Mouse (Mus musculus): ENCODE results near the gene Gm867. TPM values are rescaled to one million over a fixed set of nuclear protein-coding genes. Genes with fewer than 3 reads are reported as not detected.

Gm867 gene
- polyA plus RNA-seq, 1 experiment from 2014 or later: not detected

DNA sequence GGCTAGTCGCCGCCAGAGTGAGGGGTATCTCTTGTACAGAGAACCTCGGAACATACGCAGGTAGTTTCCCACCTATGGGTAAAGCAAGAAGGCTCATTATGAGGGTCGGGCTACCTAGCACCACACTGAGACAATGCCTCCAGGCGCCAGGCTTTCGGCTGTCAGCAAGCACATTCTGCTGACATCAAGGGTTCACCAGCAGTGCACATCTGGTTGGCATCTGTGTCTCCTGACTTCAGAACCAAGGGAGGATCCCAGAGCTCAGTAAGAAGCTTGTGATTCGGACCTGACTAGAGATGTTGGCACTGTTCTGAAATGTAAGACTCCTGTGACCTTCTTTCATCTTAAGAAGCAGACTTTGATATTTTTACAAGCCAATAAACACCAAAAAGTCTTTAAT, 23.6 kb downstream of the Gm867 start:
- 84% methylated on average over 8 of the region's 8 CpGs for WGBS

DNA sequence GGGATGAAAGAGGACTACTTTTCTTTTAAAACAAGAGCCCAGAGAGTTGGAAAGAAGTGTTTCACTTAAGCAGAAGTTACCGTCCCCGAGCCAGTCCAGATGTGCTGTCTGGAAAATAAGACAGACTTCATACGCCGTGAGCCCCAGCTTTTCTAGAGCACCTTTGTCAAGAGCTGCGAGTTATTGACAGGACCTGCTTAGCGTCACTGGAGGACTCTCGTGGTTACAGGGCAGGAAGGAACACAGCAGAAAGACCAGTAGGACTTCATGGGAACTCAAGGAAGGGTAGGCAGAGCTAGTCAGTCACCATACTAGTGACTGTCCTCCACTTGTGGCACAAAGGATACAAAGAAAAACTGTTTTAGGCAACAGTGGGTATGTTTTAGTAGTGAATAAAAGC, 24.9 kb downstream of the Gm867 start:
- Histone ChIP-seq H3K4me3 (ENCODE audit: low read depth, low read length) (no peak overlapping the region), H3K9ac (replicated peaks; ENCODE audit: low read depth, low read length) (no peak overlapping the region), H3K9me3 (ENCODE audit: control insufficient read depth, low read depth, low read length) (no peaks in the 10 kb centered on the region), H3K27ac (ENCODE audit: low read length) (no peak overlapping the region), H3K27me3 (ENCODE audit: control insufficient read depth, insufficient read depth, low read length) (no peaks in the 10 kb centered on the region), H3K4me1 (ENCODE audit: control insufficient read depth, insufficient read depth, low read length) (peaks cover 12% of the 10 kb centered on the region; the same call in 1 of the 2 replicates), H3K4me2 (replicated peaks; ENCODE audit: low read depth, low read length) (no peak overlapping the region), H3K36me3 (ENCODE audit: control insufficient read depth, insufficient read depth, low read length) (peaks cover 45% of the 10 kb centered on the region)
- 62% methylated on average over 7 of the region's 7 CpGs for WGBS
- no peak for ATAC-seq (ENCODE audit: insufficient number of reproducible peaks, insufficient read depth, low FRiP score, low read depth)

More for the DNA sequence above, 23.6 kb downstream of the Gm867 start:
- Histone ChIP-seq H3K4me1 (ENCODE audit: control insufficient read depth, insufficient read depth, low read length) (peaks cover 13% of the 10 kb centered on the region; the same call in 1 of the 2 replicates), H3K27ac (ENCODE audit: low read length) (no peak overlapping the region), H3K27me3 (ENCODE audit: control insufficient read depth, insufficient read depth, low read length) (no peaks in the 10 kb centered on the region), H3K9ac (replicated peaks; ENCODE audit: low read depth, low read length) (no peak overlapping the region), H3K36me3 (ENCODE audit: control insufficient read depth, insufficient read depth, low read length) (peaks cover 33% of the 10 kb centered on the region), H3K4me3 (ENCODE audit: low read depth, low read length) (no peak overlapping the region), H3K4me2 (replicated peaks; ENCODE audit: low read depth, low read length) (no peak overlapping the region), H3K9me3 (ENCODE audit: control insufficient read depth, low read depth, low read length) (no peaks in the 10 kb centered on the region)
- ATAC-seq (ENCODE audit: insufficient number of reproducible peaks, insufficient read depth, low FRiP score, low read depth): no peak

DNA sequence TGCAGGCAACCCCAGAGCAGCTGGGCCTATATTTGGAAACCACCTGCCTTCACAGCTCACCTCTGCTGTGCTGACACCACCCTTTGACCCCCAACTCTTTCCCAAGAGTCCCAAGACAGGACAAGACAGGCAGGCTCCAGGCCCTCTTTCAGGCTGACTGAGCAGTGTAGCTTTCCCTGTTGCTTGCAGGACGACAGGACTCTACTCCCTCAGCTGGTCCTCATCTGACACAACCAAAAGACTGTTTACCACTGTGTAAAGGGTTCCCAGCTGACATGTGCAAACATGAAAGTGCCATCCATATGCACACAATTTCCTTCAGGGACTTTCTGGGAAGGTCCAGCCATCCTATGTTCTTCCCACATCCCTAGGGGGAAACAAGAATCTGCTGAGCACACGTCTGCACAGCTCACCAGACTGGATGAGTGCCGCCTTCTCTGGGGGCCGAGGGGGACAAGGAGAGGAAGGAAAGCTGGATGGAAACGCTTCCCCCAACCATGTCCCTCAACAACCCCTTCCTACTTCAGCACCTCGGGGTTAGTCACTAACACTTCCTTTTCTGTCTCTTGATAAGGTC, 27.4 kb downstream of the Gm867 start:
- Histone ChIP-seq H3K4me2 (replicated peaks; ENCODE audit: low read depth, low read length) (no peak overlapping the region), H3K4me1 (ENCODE audit: control insufficient read depth, insufficient read depth, low read length) (0 out of 2 replicates have a peak, but pooled peaks cover 3% of the 10 kb centered on the region), H3K9me3 (ENCODE audit: control insufficient read depth, low read depth, low read length) (no peaks in the 10 kb centered on the region), H3K9ac (replicated peaks; ENCODE audit: low read depth, low read length) (no peak overlapping the region), H3K27me3 (ENCODE audit: control insufficient read depth, insufficient read depth, low read length) (no peaks in the 10 kb centered on the region), H3K36me3 (ENCODE audit: control insufficient read depth, insufficient read depth, low read length) (peaks cover 60% of the 10 kb centered on the region), H3K27ac (ENCODE audit: low read length) (no peak overlapping the region), H3K4me3 (ENCODE audit: low read depth, low read length) (no peak overlapping the region)
- no peak for ATAC-seq (ENCODE audit: insufficient number of reproducible peaks, insufficient read depth, low FRiP score, low read depth)
- 69% methylated on average over 6 of the region's 6 CpGs for WGBS

DNA sequence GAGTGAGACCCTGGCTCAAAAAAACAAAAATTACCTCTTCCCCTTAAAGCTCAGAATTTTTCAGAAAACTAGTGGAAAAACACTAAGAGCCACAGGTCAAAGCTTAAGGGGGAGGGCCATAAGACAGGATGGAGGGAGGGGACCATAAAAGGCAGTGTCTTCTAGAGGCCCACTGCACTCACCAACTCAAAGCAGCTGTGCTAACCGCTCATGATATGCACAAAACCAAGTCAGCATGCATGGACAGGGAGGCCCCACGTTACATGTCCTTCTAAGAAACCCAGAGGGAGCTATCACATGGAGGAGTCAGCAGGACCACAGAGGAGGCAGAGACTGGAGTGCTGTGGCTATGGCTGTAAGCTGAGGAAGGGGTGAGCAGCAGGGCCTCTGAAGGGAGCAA, 29.8 kb downstream of the Gm867 start:
- Histone ChIP-seq H3K9me3 (ENCODE audit: control insufficient read depth, low read depth, low read length) (no peaks in the 10 kb centered on the region), H3K9ac (replicated peaks; ENCODE audit: low read depth, low read length) (no peak overlapping the region), H3K36me3 (ENCODE audit: control insufficient read depth, insufficient read depth, low read length) (peaks cover 70% of the 10 kb centered on the region), H3K27ac (ENCODE audit: low read length) (no peak overlapping the region), H3K27me3 (ENCODE audit: control insufficient read depth, insufficient read depth, low read length) (no peaks in the 10 kb centered on the region), H3K4me3 (ENCODE audit: low read depth, low read length) (no peak overlapping the region), H3K4me2 (replicated peaks; ENCODE audit: low read depth, low read length) (no peak overlapping the region), H3K4me1 (ENCODE audit: control insufficient read depth, insufficient read depth, low read length) (no peaks in the 10 kb centered on the region)
- no peak for ATAC-seq (ENCODE audit: insufficient number of reproducible peaks, insufficient read depth, low FRiP score, low read depth)
- WGBS: 92% methylated on average over 2 of the region's 2 CpGs

DNA sequence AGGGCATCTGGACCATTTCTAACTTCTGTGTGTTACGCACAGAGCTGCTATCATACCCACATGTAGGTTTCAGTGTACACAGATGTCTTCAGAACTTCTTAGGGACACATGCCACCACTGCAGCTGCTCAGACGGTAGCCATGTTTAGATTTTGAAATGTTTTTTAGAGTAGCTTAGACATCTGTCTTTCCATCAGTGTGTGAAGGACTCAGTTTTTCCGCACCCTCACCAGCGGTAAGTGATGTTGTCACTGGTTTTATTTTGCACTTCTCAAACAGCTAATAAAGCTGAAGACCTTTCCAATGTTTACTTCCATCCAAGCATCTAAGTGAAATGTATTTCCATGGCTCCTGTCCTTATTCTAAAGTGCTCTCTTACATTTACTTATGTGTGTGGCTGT, 33.6 kb downstream of the Gm867 start:
- Histone ChIP-seq H3K9ac (replicated peaks; ENCODE audit: low read depth, low read length) (no peak overlapping the region), H3K4me2 (replicated peaks; ENCODE audit: low read depth, low read length) (no peak overlapping the region), H3K36me3 (ENCODE audit: control insufficient read depth, insufficient read depth, low read length) (peaks cover 88% of the 10 kb centered on the region), H3K4me3 (ENCODE audit: low read depth, low read length) (no peak overlapping the region), H3K27ac (ENCODE audit: low read length) (no peak overlapping the region), H3K4me1 (ENCODE audit: control insufficient read depth, insufficient read depth, low read length) (no peaks in the 10 kb centered on the region), H3K9me3 (ENCODE audit: control insufficient read depth, low read depth, low read length) (no peaks in the 10 kb centered on the region), H3K27me3 (ENCODE audit: control insufficient read depth, insufficient read depth, low read length) (no peaks in the 10 kb centered on the region)
- WGBS: 96% methylated on average over 4 of the region's 4 CpGs
- ATAC-seq (ENCODE audit: insufficient number of reproducible peaks, insufficient read depth, low FRiP score, low read depth): no peak

DNA sequence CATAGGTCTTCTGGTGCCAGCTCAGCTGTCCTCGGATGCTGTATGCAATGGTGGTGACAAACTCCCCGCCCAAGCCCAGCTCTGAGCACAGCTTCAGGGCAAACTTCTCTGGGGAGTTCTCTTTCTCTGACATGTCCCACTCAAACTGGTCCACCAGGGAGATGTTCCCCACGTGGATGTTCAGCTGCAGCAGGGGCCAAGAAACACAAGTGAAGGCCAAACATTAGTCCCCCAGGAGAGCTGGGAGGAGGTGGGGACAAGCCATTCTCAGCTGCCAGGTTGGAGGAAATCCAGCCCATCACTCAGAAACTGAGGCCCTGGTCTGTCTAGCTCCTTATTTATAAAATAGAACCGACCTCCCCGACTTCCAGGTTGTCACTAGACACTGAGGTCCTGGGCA, 36.1 kb downstream of the Gm867 start:
- H3K27me3 ChIP-seq (ENCODE audit: control insufficient read depth, insufficient read depth, low read length): no peaks in the 10 kb centered on the region
- 95% methylated on average over 5 of the region's 5 CpGs for WGBS
- H3K4me3 ChIP-seq (ENCODE audit: low read depth, low read length): no peak overlapping the region
- ATAC-seq (ENCODE audit: insufficient number of reproducible peaks, insufficient read depth, low FRiP score, low read depth): no peak
- no peak overlapping the region for H3K4me2 ChIP-seq (replicated peaks; ENCODE audit: low read depth, low read length)
- H3K9me3 ChIP-seq (ENCODE audit: control insufficient read depth, low read depth, low read length): no peaks in the 10 kb centered on the region
- no peak overlapping the region for H3K27ac ChIP-seq (ENCODE audit: low read length)
- H3K36me3 ChIP-seq (ENCODE audit: control insufficient read depth, insufficient read depth, low read length): peaks cover 86% of the 10 kb centered on the region
- no peaks in the 10 kb centered on the region for H3K4me1 ChIP-seq (ENCODE audit: control insufficient read depth, insufficient read depth, low read length)
- H3K9ac ChIP-seq (replicated peaks; ENCODE audit: low read depth, low read length): no peak overlapping the region

DNA sequence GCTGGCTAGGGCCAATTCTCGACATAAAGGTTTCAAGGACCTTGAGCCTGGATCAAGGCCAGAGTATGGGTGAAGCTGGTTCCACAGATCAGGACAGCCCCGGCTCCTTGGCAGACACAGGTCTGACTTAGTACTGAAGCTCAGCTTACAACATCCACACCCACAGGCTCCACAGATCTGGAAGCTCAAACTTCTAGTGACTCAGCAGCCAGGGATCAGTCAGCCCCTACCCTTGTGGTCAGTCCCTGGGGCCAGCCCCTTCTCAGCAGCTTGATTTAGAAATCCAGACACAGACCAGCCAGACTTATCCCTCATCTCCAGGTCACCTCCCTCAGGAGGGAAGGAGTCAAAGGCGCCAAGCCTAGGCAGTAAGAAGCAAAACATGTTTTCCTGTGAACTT, 41.6 kb downstream of the Gm867 start:
- Histone ChIP-seq H3K9ac (replicated peaks; ENCODE audit: low read depth, low read length) (no peak overlapping the region), H3K4me2 (replicated peaks; ENCODE audit: low read depth, low read length) (no peak overlapping the region), H3K36me3 (ENCODE audit: control insufficient read depth, insufficient read depth, low read length) (peaks cover 80% of the 10 kb centered on the region), H3K9me3 (ENCODE audit: control insufficient read depth, low read depth, low read length) (no peaks in the 10 kb centered on the region), H3K27me3 (ENCODE audit: control insufficient read depth, insufficient read depth, low read length) (no peaks in the 10 kb centered on the region), H3K4me3 (ENCODE audit: low read depth, low read length) (no peak overlapping the region), H3K4me1 (ENCODE audit: control insufficient read depth, insufficient read depth, low read length) (no peaks in the 10 kb centered on the region), H3K27ac (ENCODE audit: low read length) (no peak overlapping the region)
- ATAC-seq (ENCODE audit: insufficient number of reproducible peaks, insufficient read depth, low FRiP score, low read depth): no peak
- WGBS: 68% methylated on average over 3 of the region's 3 CpGs

DNA sequence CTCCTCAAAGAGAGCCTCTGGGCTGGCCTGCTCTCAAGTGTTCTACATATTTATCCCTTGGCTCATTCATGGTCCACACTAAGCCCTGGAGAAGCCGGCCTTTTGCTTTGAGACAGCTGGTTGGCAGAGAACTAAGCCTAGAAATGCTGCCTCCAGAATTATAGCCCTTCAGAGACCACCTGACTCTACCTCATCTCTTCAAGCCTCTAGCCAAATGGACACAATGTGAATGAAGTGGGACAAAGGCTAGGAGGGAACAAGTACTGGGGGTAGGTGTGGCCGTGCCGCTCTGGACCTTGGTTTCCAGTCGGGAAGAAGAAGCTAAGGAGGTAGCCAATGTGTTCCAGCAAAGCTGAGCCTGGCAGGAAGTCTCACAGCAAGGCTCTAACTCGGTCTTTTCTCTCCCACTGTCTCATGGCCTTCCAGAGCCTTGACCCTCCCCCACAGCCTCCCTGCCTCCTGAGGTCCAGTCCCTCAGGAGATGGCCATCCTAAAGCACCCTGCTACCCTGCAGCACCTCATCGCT, 42.4 kb downstream of the Gm867 start:
- H3K9ac ChIP-seq (replicated peaks; ENCODE audit: low read depth, low read length): no peak overlapping the region
- H3K4me2 ChIP-seq (replicated peaks; ENCODE audit: low read depth, low read length): no peak overlapping the region
- no peaks in the 10 kb centered on the region for H3K27me3 ChIP-seq (ENCODE audit: control insufficient read depth, insufficient read depth, low read length)
- no peak overlapping the region for H3K4me3 ChIP-seq (ENCODE audit: low read depth, low read length)
- no peaks in the 10 kb centered on the region for H3K9me3 ChIP-seq (ENCODE audit: control insufficient read depth, low read depth, low read length)
- 0 out of 2 replicates have a peak, but pooled peaks cover 5% of the 10 kb centered on the region for H3K4me1 ChIP-seq (ENCODE audit: control insufficient read depth, insufficient read depth, low read length)
- H3K27ac ChIP-seq (ENCODE audit: low read length): no peak overlapping the region
- H3K36me3 ChIP-seq (ENCODE audit: control insufficient read depth, insufficient read depth, low read length): peaks cover 73% of the 10 kb centered on the region
- 76% methylated on average over 6 of the region's 6 CpGs for WGBS
- no peak for ATAC-seq (ENCODE audit: insufficient number of reproducible peaks, insufficient read depth, low FRiP score, low read depth)

DNA sequence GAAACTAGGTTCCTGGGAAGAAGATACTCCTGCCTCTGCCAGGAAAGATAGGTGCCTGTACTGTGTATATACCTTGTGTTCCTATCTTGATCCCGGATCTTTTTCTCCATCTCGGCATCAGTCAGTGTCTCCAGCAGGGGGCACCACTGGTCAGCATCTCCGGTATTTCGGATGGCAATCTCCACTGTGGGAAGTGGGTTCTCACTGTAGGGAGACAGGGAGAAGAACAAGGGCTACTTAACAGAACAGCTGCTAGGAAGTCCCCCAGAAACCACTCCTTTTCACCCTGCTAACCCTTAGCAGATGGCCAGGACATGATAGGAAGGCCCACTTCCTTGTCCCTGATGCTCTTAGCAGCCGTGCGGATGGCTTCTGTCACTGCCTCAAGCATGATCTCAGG, 43.1 kb downstream of the Gm867 start:
- Histone ChIP-seq H3K9me3 (ENCODE audit: control insufficient read depth, low read depth, low read length) (no peaks in the 10 kb centered on the region), H3K27ac (ENCODE audit: low read length) (no peak overlapping the region), H3K9ac (replicated peaks; ENCODE audit: low read depth, low read length) (no peak overlapping the region), H3K4me2 (replicated peaks; ENCODE audit: low read depth, low read length) (no peak overlapping the region), H3K4me3 (ENCODE audit: low read depth, low read length) (no peak overlapping the region), H3K36me3 (ENCODE audit: control insufficient read depth, insufficient read depth, low read length) (peaks cover 65% of the 10 kb centered on the region), H3K27me3 (ENCODE audit: control insufficient read depth, insufficient read depth, low read length) (no peaks in the 10 kb centered on the region), H3K4me1 (ENCODE audit: control insufficient read depth, insufficient read depth, low read length) (peaks cover 9% of the 10 kb centered on the region; the same call in 1 of the 2 replicates)
- WGBS: 49% methylated on average over 6 of the region's 6 CpGs
- no peak for ATAC-seq (ENCODE audit: insufficient number of reproducible peaks, insufficient read depth, low FRiP score, low read depth)

Data from stomach, embryonic 14.5 days (tissue).